Mouse (Mus musculus) stomach, postnatal 0 days (tissue): Measurements from ENCODE around the gene Cd80. TPM values are rescaled to one million over a fixed set of nuclear protein-coding genes. Genes with fewer than 3 reads are reported as not detected.

Experiments
- ATAC-seq: fragments of 200-750 bp; cut with Nextera tagmentation; 2 replicates; pipeline ENCODE4 v1.8.0; 2017; ENCODE audit not compliant: low FRiP score, low TSS enrichment
- DNase-seq: peaks from one replicate; pipeline ENCODE4 v3.0.0-alpha.2; 2016; ENCODE audit warnings: low spot score
- H3K27ac ChIP-seq: fragments of 300-500 bp; sonication (generic); replicated peaks from 2 replicates; pipeline ENCODE4 v1.5.1; 2014; ENCODE audit warnings: mild to moderate bottlenecking, control low read depth
- H3K27me3 ChIP-seq: fragments of 300-500 bp; sonication (generic); 2 replicates; pipeline ENCODE4 v1.6.1; 2014; ENCODE audit warnings: low read length; ENCODE audit not compliant: control insufficient read depth, insufficient read depth
- H3K36me3 ChIP-seq: fragments of 300-500 bp; sonication (generic); 2 replicates; pipeline ENCODE4 v1.6.1; 2014; ENCODE audit warnings: low read length, mixed read lengths; ENCODE audit not compliant: control insufficient read depth, insufficient read depth
- H3K4me1 ChIP-seq: fragments of 300-500 bp; sonication (generic); replicated peaks from 2 replicates; pipeline ENCODE4 v1.6.1; 2014; ENCODE audit warnings: antibody characterized with exemption; ENCODE audit not compliant: control insufficient read depth, insufficient read depth
- H3K4me2 ChIP-seq: fragments of 300-500 bp; sonication (generic); replicated peaks from 2 replicates; pipeline ENCODE4 v1.6.1; 2014; ENCODE audit warnings: low read depth, mild to moderate bottlenecking, control low read depth, moderate library complexity
- H3K4me3 ChIP-seq: fragments of 300-500 bp; sonication (generic); 2 replicates; pipeline ENCODE4 v1.5.1; 2014; ENCODE audit warnings: low read depth, low read length, control low read depth
- H3K9ac ChIP-seq: fragments of 300-500 bp; sonication (generic); 2 replicates; pipeline ENCODE4 v1.6.1; 2014; ENCODE audit warnings: mild to moderate bottlenecking, low read length, control low read depth, mixed read lengths
- H3K9me3 ChIP-seq: fragments of 300-500 bp; sonication (generic); 2 replicates; pipeline ENCODE4 v1.6.1; 2016; ENCODE audit warnings: low read length; ENCODE audit not compliant: control insufficient read depth
- CTCF ChIP-seq: IDR thresholded peaks from 2 replicates; pipeline ENCODE4 v1.5.1; 2016; ENCODE audit warnings: antibody characterized with exemption, low read depth, mild to moderate bottlenecking, moderate library complexity
- EP300 ChIP-seq: optimal IDR thresholded peaks from 2 replicates; pipeline ENCODE3; 2016; ENCODE audit warnings: antibody characterized with exemption
- WGBS: fragments of 180-500 bp; shearing (Covaris S2); extraction: QIAGEN DNeasy Blood & Tissue Kit; methylation state at CpG from one replicate; pipeline ENCODE4 v1.1.7; 2014; 5-methylcytosine and 5-hydroxymethylcytosine counted together
- polyA plus RNA-seq: library from polyadenylated mRNA; unstranded; fragments of >200 nt; fragmentation: Nextera tagmentation; extraction: Ambion mirVana; gene quantifications from 2 replicates; pipeline ENCODE4 v1.2.1, GENCODE M21; 2015

Cd80 gene
- 0.45 and 0.59 TPM in 2 replicates for polyA plus RNA-seq

GRCm38 (mm10) chr16:38455511-38456418, at the start of gene Cd80:
Gene Cd80 (plus strand): TSS chr16:38455561.
- TF ChIP-seq CTCF: no peak
- TF ChIP-seq EP300: no peak
- H3K9ac ChIP-seq: no peak within 1 kb of the TSS
- no peak for DNase-seq
- H3K27me3 ChIP-seq: no peaks in the 10 kb centered on the region
- ATAC-seq: no peak
- H3K4me1 ChIP-seq: no peaks in the 10 kb centered on the region
- H3K36me3 ChIP-seq: no peaks in the 10 kb centered on the region
- no peak within 1 kb of the TSS for H3K4me3 ChIP-seq
- 68% methylated on average over 16 of the region's 17 CpGs for WGBS
- H3K27ac ChIP-seq: no peak within 1 kb of the TSS
- H3K9me3 ChIP-seq: no peaks in the 10 kb centered on the region
- no peak within 1 kb of the TSS for H3K4me2 ChIP-seq

GRCm38 (mm10) chr16:38406293-38406692, 49.1 kb upstream of the Cd80 start:
- Histone ChIP-seq H3K27ac (no peak overlapping the region), H3K4me1 (no peaks in the 10 kb centered on the region), H3K9me3 (no peaks in the 10 kb centered on the region), H3K4me2 (no peak overlapping the region), H3K4me3 (no peak overlapping the region), H3K9ac (no peak overlapping the region), H3K36me3 (no peaks in the 10 kb centered on the region), H3K27me3 (no peaks in the 10 kb centered on the region)
- ATAC-seq (0 out of 2 replicates have a peak, but pooled peaks have one; percentile 29), DNase-seq (no peak)
- TF ChIP-seq CTCF (no peak), EP300 (no peak)
- WGBS: 72% methylated on average over 5 of the region's 5 CpGs

DNA sequence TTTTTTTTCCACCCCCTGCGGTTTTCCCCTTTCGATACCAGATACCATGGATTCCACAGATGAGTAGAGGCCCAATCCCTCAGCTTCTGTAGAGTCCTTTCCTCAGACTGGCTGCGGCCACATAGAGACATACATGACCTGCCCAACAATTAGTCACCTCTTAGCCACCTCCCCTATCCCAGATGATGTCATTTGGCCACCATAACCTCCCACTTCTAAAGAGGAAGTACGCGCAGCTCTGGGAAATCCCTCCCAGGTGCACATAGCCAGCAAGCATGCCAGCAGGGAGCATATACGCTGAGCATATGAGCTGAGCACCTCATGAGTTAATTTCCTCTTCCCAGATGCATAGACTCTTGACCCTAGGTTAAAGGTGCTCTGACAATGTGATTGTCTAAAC, 48.7 kb upstream of the Cd80 start:
- no peak overlapping the region for H3K27ac ChIP-seq
- peak; percentile 90 for ATAC-seq
- H3K9ac ChIP-seq: no peak overlapping the region
- 79% methylated on average over 6 of the region's 6 CpGs for WGBS
- no peaks in the 10 kb centered on the region for H3K9me3 ChIP-seq
- peak; percentile 32 for DNase-seq
- no peaks in the 10 kb centered on the region for H3K27me3 ChIP-seq
- H3K36me3 ChIP-seq: no peaks in the 10 kb centered on the region
- no peaks in the 10 kb centered on the region for H3K4me1 ChIP-seq
- H3K4me3 ChIP-seq: no peak overlapping the region
- TF ChIP-seq EP300 (no peak), CTCF (no peak)
- no peak overlapping the region for H3K4me2 ChIP-seq

GRCm38 (mm10) chr16:38407584-38407983, 47.8 kb upstream of the Cd80 start:
- Histone ChIP-seq H3K9me3 (no peaks in the 10 kb centered on the region), H3K36me3 (no peaks in the 10 kb centered on the region), H3K4me3 (no peak overlapping the region), H3K4me2 (no peak overlapping the region), H3K9ac (no peak overlapping the region), H3K4me1 (no peaks in the 10 kb centered on the region), H3K27ac (no peak overlapping the region), H3K27me3 (no peaks in the 10 kb centered on the region)
- 48% methylated on average over 5 of the region's 5 CpGs for WGBS
- ATAC-seq (no peak), DNase-seq (no peak)
- no peak for TF ChIP-seq CTCF
- no peak for TF ChIP-seq EP300

GRCm38 (mm10) chr16:38408416-38408815, 46.9 kb upstream of the Cd80 start:
- no peak overlapping the region for H3K9ac ChIP-seq
- no peaks in the 10 kb centered on the region for H3K36me3 ChIP-seq
- WGBS: 96% methylated on average over 8 of the region's 8 CpGs
- H3K9me3 ChIP-seq: no peaks in the 10 kb centered on the region
- no peak for TF ChIP-seq EP300
- no peak overlapping the region for H3K27ac ChIP-seq
- no peak overlapping the region for H3K4me3 ChIP-seq
- ATAC-seq (no peak), DNase-seq (no peak)
- no peaks in the 10 kb centered on the region for H3K27me3 ChIP-seq
- H3K4me1 ChIP-seq: no peaks in the 10 kb centered on the region
- H3K4me2 ChIP-seq: no peak overlapping the region

GRCm38 (mm10) chr16:38414953-38415352, 40.4 kb upstream of the Cd80 start:
- TF ChIP-seq CTCF: no peak
- no peak for TF ChIP-seq EP300
- no peak overlapping the region for H3K4me2 ChIP-seq
- ATAC-seq (no peak), DNase-seq (no peak)
- no peaks in the 10 kb centered on the region for H3K36me3 ChIP-seq
- H3K9ac ChIP-seq: no peak overlapping the region
- H3K9me3 ChIP-seq: no peaks in the 10 kb centered on the region
- WGBS: 81% methylated on average over 7 of the region's 7 CpGs
- H3K27ac ChIP-seq: no peak overlapping the region
- no peaks in the 10 kb centered on the region for H3K27me3 ChIP-seq
- H3K4me3 ChIP-seq: no peak overlapping the region
- H3K4me1 ChIP-seq: no peaks in the 10 kb centered on the region
